Mouse (Mus musculus): Measurements from ENCODE around the gene Trex1.

The Trex1 gene

GRCm38 (mm10) chr9:109051651-109052489, 7.7 kb downstream of the Trex1 start:
- no peak for DNase-seq (ENCODE audit: low spot score in 2 of 2)

DNA sequence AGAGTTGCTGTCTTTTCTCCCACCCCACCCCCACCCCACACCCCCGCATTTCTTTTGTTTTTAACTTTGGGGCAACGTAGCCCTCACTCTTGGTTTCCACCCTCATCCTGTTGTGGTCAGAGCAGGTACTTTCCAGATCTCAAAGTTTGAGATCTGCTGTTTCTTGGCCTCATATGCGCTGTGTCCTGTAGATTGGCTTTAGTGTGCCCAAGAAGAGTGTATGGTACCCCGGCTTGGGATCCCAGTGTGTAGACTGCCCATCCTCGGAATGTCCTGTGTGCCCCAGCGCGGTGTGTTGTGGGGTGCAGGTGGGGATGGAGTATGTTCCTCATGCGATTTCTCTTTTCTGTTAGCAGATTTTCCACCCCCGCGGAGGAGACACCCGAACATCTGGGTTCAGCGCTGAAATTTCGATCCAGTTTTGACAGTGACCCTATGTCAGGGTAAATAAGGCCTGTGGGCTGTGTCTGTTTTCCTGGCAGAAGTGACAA, 8.5 kb downstream of the Trex1 start:
- no peak for DNase-seq (ENCODE audit: low spot score in 2 of 2)

- DNase-seq (ENCODE audit: low spot score in 2 of 2) = no peak
Observed at GRCm38 (mm10) chr9:109050674-109050997, 8.9 kb downstream of the Trex1 start.

DNA sequence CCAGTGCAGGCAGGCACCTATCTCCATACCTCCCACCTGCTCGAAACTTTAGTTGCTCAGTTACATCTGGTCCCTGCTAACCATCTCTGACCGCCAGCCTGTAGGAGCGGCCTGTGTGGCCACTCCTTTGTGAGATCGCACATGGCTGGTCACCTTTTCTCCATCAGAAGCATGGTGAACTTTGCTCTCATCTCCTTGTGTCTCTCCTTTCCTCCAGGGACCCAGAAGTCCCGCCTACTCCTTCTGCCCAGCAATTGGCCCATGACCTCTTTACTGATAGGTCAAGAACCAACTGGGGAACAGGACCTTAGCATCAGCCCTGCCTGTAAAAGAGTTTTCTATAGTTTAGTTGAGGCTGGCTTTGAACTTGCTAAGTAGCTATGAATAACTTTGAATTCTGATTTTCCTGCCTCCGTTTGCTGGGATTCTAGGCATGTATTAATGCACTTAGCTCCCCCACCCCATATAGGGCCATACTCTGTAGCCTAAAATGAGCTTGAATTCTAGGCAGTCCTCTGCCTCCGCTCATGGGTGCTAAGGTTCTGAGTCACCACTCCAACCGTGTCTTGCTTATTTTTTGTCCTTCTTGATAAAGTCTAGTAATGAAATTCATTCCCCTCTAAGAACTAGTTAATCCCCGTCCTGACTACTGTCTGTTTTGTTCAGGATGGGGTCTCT, 9.4 kb downstream of the Trex1 start:
- no peak for DNase-seq (ENCODE audit: low spot score in 2 of 2)

DNA sequence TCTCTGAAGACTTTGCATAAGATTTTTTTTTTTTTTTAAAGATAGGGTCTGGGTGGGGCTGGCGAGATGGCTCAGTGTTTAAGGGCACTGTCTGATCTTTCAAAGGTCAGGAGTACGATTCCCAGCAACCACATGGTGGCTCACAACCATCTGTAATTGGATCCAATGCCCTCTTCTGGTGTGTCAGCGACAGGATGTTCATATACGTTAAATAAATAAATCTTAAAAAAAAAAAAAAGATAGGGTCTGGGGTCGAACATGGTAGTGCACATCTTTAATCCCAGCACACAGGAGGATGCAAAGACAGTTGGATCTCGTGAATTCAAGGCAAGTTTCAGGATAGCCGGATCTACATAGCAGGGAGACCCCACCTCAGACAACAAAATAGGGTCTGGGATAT, 10.2 kb downstream of the Trex1 start:
- no peak for DNase-seq (ENCODE audit: low spot score in 2 of 2)

GRCm38 (mm10) chr9:109046306-109046705, 13.2 kb downstream of the Trex1 start:
- DNase-seq (ENCODE audit: low spot score in 2 of 2) = no peak

GRCm38 (mm10) chr9:109041351-109041750, 18.2 kb downstream of the Trex1 start:
- DNase-seq (ENCODE audit: low spot score in 2 of 2) = no peak

GRCm38 (mm10) chr9:109040906-109041305, 18.6 kb downstream of the Trex1 start:
- DNase-seq (ENCODE audit: low spot score in 2 of 2) = no peak

DNA sequence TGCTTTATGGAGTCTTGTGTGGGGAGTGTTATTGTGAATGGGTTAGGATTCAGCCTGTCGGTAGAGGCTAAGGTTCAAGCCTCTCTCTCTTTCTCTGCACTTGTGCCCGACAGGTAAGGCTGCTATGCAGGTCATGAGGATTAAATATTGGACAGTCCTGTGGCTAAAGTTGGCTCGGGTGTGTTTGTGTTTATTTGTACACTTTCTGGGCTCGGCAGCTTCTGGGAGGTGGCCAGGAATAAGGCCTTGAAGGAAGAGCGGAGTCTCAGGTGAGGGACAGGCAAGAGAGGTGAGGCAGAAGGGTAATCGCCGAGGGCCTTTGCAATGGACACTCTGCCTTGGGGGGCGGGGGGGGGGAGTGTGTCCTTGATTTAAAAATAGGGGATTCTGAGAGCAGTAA, 19.3 kb downstream of the Trex1 start:
- no peak for DNase-seq (ENCODE audit: low spot score in 2 of 2)

GRCm38 (mm10) chr9:109039681-109040080, 19.9 kb downstream of the Trex1 start:
- DNase-seq (ENCODE audit: low spot score in 2 of 2) = no peak

GRCm38 (mm10) chr9:109038901-109039364, 20.6 kb downstream of the Trex1 start:
- no peak for DNase-seq (ENCODE audit: low spot score in 2 of 2)

DNA sequence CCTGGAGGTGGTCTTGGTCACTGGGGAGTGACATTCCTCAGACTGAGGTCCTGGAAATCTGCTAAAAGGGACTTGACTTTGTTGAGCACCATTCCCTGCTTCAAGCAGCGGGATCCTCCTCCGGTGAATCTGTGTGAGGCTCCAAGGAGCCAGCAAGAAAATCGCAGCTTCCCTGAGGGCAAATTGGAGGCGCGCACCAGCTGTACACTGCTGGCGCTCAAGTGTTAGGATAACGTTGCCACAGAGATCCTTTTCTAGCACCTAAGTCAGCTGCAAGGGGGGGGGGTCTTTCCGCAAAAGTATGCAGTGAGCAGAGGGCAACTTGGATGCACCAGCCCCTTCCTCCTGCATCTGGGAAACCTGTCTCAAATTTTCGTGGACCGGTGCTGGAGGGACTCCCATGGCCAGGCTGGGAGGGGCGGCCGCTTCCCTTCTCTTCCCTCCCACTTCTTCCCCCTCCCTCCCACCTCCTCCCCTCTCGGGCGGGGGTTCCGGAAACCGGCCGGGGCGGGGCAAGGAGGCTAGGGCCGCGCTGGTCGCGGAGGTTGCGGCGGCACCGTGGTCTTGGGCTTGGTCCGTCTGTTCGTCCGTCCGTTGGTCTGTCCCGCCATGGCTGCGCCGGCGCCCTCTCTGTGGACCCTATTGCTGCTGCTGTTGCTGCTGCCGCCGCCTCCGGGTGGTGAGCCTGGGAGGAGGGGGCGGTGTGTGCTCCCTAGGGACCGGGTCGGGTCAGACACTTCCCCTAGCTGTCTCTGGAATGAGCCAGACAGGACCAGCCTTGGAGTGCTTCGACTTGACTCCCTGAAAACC, 21.2 kb downstream of the Trex1 start, which contains the start of gene Shisa5:
TSS of gene Shisa5 (plus strand) at position 480 of the 810 bp plus-strand sequence.
- DNase-seq (ENCODE audit: low spot score in 2 of 2) = no peak

GRCm38 (mm10) chr9:109032435-109032834, 27.1 kb downstream of the Trex1 start:
- no peak for DNase-seq (ENCODE audit: low spot score in 2 of 2)

DNA sequence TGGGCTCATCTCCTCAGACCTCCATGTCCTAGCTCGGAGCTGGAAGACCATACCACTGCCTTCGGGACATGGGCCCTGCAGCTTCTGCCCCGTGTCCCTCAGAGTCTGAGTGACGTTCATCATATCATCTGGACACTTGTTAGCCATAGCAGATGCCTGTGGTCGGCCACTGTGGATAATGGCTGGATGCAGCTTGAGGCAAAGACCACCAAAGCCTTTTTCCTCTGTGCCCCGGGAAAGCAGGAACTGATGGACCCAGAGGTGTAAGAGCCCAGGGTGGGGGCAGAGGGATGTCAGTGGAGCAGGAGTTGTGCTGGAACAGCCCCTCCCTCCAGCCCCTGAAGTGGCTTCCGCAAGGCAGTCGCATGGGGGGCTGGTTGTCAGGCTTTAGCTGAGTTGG, 27.8 kb downstream of the Trex1 start:
- no peak for DNase-seq (ENCODE audit: low spot score in 2 of 2)

DNA sequence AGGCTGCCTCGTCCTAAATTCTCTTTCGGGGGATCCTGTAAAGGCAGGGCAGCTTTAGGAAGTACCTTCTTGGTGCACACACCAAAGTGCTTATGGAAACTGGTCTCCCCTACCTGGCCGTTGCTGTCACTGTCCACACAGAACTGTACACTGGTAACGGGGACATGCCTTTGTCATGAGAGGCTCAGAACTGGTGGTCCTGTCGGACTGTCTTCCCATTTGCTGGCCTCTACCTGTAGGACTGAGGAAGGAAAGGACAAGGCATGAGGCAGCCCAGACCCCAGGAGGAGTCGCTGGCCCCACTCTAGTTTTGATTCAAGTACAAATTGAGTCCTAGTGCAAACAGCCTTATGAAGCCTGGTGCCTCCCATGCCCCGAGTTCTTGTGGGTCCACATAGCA, 28.5 kb downstream of the Trex1 start:
- no peak for DNase-seq (ENCODE audit: low spot score in 2 of 2)

DNA sequence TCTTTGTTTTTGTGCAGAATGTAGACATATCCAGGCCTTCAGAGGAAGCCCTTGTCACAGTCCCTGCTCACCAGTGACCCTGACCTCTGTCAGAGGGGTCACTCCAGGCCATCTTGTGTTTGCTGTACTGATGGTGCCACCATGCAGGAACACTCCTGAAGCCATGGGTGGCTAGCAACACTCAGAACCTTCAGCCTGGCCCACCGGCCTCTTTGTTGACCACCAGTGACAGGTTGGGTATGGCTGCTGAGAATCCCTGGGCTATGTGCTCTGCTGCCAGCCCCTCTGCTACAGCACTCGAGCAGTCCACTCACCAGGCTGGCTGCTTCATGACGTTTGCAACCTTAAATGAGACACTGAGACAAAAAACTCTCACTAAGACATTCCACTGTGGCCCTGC, 29.2 kb downstream of the Trex1 start:
- no peak for DNase-seq (ENCODE audit: low spot score in 2 of 2)

- no peak for DNase-seq (ENCODE audit: low spot score in 2 of 2)
Observed at GRCm38 (mm10) chr9:109028919-109029318, 30.6 kb downstream of the Trex1 start.

- no peak for DNase-seq (ENCODE audit: low spot score in 2 of 2)
Observed at GRCm38 (mm10) chr9:109028421-109028820, 31.1 kb downstream of the Trex1 start.

DNA sequence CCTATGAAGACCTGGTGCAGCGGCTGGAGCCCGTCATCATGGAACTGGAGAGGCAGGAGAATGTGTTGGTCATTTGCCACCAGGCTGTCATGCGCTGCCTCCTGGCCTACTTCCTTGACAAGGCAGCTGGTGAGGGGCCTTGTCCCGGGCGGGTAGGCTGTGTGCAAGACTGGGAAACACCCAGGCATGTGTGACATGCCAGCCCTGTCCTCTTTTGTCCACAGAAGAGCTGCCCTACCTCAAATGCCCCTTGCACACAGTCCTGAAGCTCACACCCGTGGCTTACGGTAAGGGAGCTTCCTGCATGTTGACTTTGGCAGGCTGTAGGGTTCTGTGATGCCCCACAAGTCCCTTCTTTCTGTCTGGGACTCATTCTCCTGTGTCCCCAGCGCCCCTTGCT, 32.0 kb downstream of the Trex1 start:
- no peak for DNase-seq (ENCODE audit: low spot score in 2 of 2)

- peak; percentile 59 to 69 for DNase-seq (ENCODE audit: low spot score in 2 of 2)
Observed at GRCm38 (mm10) chr9:109022866-109023685, 36.5 kb downstream of the Trex1 start.

GRCm38 (mm10) chr9:109021428-109021827, 38.1 kb downstream of the Trex1 start:
- DNase-seq (ENCODE audit: low spot score in 2 of 2) = no peak
